8 mouse cellular contexts compared by ENCODE assay signal in genomic region chr10:25296657-25297369, GRCm38 (mm10). TPM values are rescaled to one million over a fixed set of nuclear protein-coding genes. Genes with fewer than 3 reads are reported as not detected.
DNase-seq lines count a peak whose midpoint lies in the region; ATAC-seq and TF ChIP-seq lines count a peak whose summit lies in the region.

No protein-coding gene starts in this region.

- peak overlapping the region; percentile 71 for H3K4me3 ChIP-seq in bone marrow macrophage, adult 2 months (ENCODE audit: insufficient read depth, low read length)
- H3K4me3 ChIP-seq in kidney, embryonic 14.5 days (ENCODE audit: low read length) = peak overlapping the region; percentile 58

- TF ChIP-seq CTCF in bone marrow macrophage, adult 2 months (IDR thresholded peaks at IDR 0.05; ENCODE audit: low read depth, low read length) = no peak

- DNase-seq in 416B (ENCODE audit: low read depth) (peak; percentile 63), liver (peak; percentile 87)
- peak; percentile 95 to 96 for DNase-seq in heart, adult 9 months (ENCODE audit: low spot score in 2 of 2)
- DNase-seq in monocyte, adult 2 months (ENCODE audit: low read depth in 1 of 2, low spot score in 2 of 2) = peak; percentile 45 to 70
- DNase-seq in spleen, postnatal 14 days (ENCODE audit: low spot score in 2 of 2) = peak; percentile 58 to 66

- H3K9ac ChIP-seq in kidney, embryonic 14.5 days (ENCODE audit: low read depth, low read length) = peak overlapping the region; percentile 75

- H3K9me3 ChIP-seq in kidney, embryonic 14.5 days (ENCODE audit: control insufficient read depth, low read length) = no peaks in the 10 kb centered on the region

- no peak for TF ChIP-seq POLR2A in bone marrow macrophage, adult 2 months (IDR thresholded peaks at IDR 0.05; ENCODE audit: borderline replicate concordance, low read depth, low read length)

- peak overlapping the region; percentile 49 for H3K27ac ChIP-seq in bone marrow macrophage, adult 2 months (ENCODE audit: insufficient read depth, low read depth, low read length)
- H3K27ac ChIP-seq in kidney, embryonic 14.5 days (ENCODE audit: low read depth, low read length) = peak overlapping the region; percentile 86

- peak overlapping the region; percentile 64 for H3K4me2 ChIP-seq in kidney, embryonic 14.5 days (replicated peaks; ENCODE audit: low read depth, low read length)

- H3K27me3 ChIP-seq in kidney, embryonic 14.5 days (ENCODE audit: control insufficient read depth, insufficient read depth, low read length) = no peaks in the 10 kb centered on the region

- no peaks in the 10 kb centered on the region for H3K36me3 ChIP-seq in kidney, embryonic 14.5 days (ENCODE audit: control insufficient read depth, insufficient read depth, low read length)

- ATAC-seq in erythroblast, adult 5-6 weeks (replicated peaks; ENCODE audit: low FRiP score, poor library complexity, severe bottlenecking) = peak; percentile 42
- ATAC-seq in kidney, embryonic 14.5 days (ENCODE audit: low FRiP score, low TSS enrichment) = peak; percentile 97

- peaks cover 39% of the 10 kb centered on the region for H3K4me1 ChIP-seq in bone marrow macrophage, adult 2 months (ENCODE audit: control insufficient read depth, insufficient read depth, low read length)
- peaks cover 20% of the 10 kb centered on the region; the same call in 1 of the 2 replicates for H3K4me1 ChIP-seq in kidney, embryonic 14.5 days (ENCODE audit: control insufficient read depth, insufficient read depth, low read length)

- under 1% methylated on average over 60 of the region's 81 CpGs for WGBS in kidney, embryonic 14.5 days

RNA-seq across cellular contexts. Expression of gene Akap7, which starts 10.9 kb away (rescaled TPM):
- 16.9 and 26.0 TPM in 2 replicates for polyA plus RNA-seq in bone marrow macrophage, adult 2 months (2012; ENCODE audit: insufficient read depth, insufficient read length, missing spikeins)
- total RNA-seq in erythroblast, adult 5-6 weeks (2015; ENCODE audit: low replicate concordance) = 162 and 177 TPM in 2 replicates
- 292 and 295 TPM in 2 replicates for total RNA-seq in erythroblast, adult 5-6 weeks (2017; ENCODE audit: low replicate concordance)
- polyA plus RNA-seq in kidney, embryonic 14.5 days (2014; fragmentation: Nextera tagmentation; extraction: Ambion mirVana) = 27.0 and 30.3 TPM in 2 replicates

Comparison
In these comparisons a context has a peak if more than half of its experiments do, and no peak if none do; other contexts are left out.
1. Peak in every context shown above with its lines: DNase-seq, ATAC-seq, H3K4me3 ChIP-seq and H3K27ac ChIP-seq.